Mouse (Mus musculus) midbrain, postnatal 0 days (tissue): ENCODE data around the gene Syne1. TPM values are rescaled to one million over a fixed set of nuclear protein-coding genes. Genes with fewer than 3 reads are reported as not detected.
A peak's percentile ranks its signal among the peaks of the same experiment; 100 is the strongest.

ENCODE experiments used
- ATAC-seq: fragments of 200-750 bp; cut with Nextera tagmentation; 2 replicates; pipeline ENCODE4 v1.8.0; 2017; ENCODE audit warnings: moderate number of reproducible peaks, mild to moderate bottlenecking, moderate TSS enrichment, moderate library complexity; ENCODE audit not compliant: low FRiP score
- DNase-seq: peaks from one replicate; pipeline ENCODE4 v3.0.0-alpha.2; 2015; ENCODE audit warnings: low spot score
- H3K27ac ChIP-seq: fragments of 300-500 bp; sonication (generic); 2 replicates; pipeline ENCODE4 v1.5.1; 2014; ENCODE audit warnings: low read depth, mild to moderate bottlenecking, low read length, mixed read lengths
- H3K27me3 ChIP-seq: fragments of 300-500 bp; sonication (generic); 2 replicates; pipeline ENCODE4 v1.6.1; 2014; ENCODE audit warnings: low read length, control low read depth, mixed read lengths; ENCODE audit not compliant: insufficient read depth
- H3K36me3 ChIP-seq: fragments of 300-500 bp; sonication (generic); 2 replicates; pipeline ENCODE4 v1.6.1; 2014; ENCODE audit warnings: low read length, control low read depth, mixed read lengths; ENCODE audit not compliant: insufficient read depth
- H3K4me1 ChIP-seq: fragments of 300-500 bp; sonication (generic); 2 replicates; pipeline ENCODE4 v1.6.1; 2014; ENCODE audit warnings: mild to moderate bottlenecking, control low read depth, antibody characterized with exemption, low read length, mixed read lengths; ENCODE audit not compliant: insufficient read depth
- H3K4me2 ChIP-seq: fragments of 300-500 bp; sonication (generic); 2 replicates; pipeline ENCODE4 v1.6.1; 2014; ENCODE audit warnings: low read depth, mild to moderate bottlenecking, low read length, mixed read lengths; ENCODE audit not compliant: poor library complexity, severe bottlenecking
- H3K4me3 ChIP-seq: fragments of 300-500 bp; sonication (generic); 2 replicates; pipeline ENCODE4 v1.5.1; 2014; ENCODE audit warnings: low read depth, mild to moderate bottlenecking, low read length, moderate library complexity
- H3K9ac ChIP-seq: fragments of 300-500 bp; sonication (generic); replicated peaks from 2 replicates; pipeline ENCODE4 v1.6.1; 2014; ENCODE audit warnings: mild to moderate bottlenecking, low read length, moderate library complexity, mixed read lengths; ENCODE audit not compliant: poor library complexity, severe bottlenecking
- H3K9me3 ChIP-seq: fragments of 300-500 bp; sonication (generic); 2 replicates; pipeline ENCODE4 v1.6.1; 2016; ENCODE audit warnings: low read length, control low read depth
- CTCF ChIP-seq: IDR thresholded peaks from 2 replicates; pipeline ENCODE4 v1.5.1; 2016; ENCODE audit warnings: antibody characterized with exemption, mild to moderate bottlenecking
- WGBS: fragments of 180-500 bp; shearing (Covaris S2); extraction: QIAGEN DNeasy Blood & Tissue Kit; methylation state at CpG from one replicate; pipeline ENCODE4 v1.1.7; 2014; 5-methylcytosine and 5-hydroxymethylcytosine counted together
- polyA plus RNA-seq: library from polyadenylated mRNA; unstranded; fragments of >200 nt; fragmentation: Nextera tagmentation; extraction: Ambion mirVana; gene quantifications from 2 replicates; pipeline ENCODE4 v1.2.1, GENCODE M21; 2015
- total RNA-seq: library from RNA; depleted of rRNA; stranded (reverse); fragments of >200 nt; gene quantifications from 2 replicates; pipeline ENCODE4 v1.2.3, GENCODE M21; 2014

The Syne1 gene
- total and polyA plus RNA-seq, 2 experiments from 2014 or later = 18.6 to 99.3 TPM

GRCm38 (mm10) chr10:5167481-5167880, 383.8 kb downstream of the Syne1 start:
- Histone ChIP-seq H3K27ac (no peak overlapping the region), H3K27me3 (no peaks in the 10 kb centered on the region), H3K9me3 (no peaks in the 10 kb centered on the region), H3K4me3 (no peak overlapping the region), H3K4me2 (no peak overlapping the region), H3K9ac (no peak overlapping the region), H3K36me3 (peaks cover 8% of the 10 kb centered on the region), H3K4me1 (no peaks in the 10 kb centered on the region)
- DNase-seq (no peak), ATAC-seq (no peak)
- 82% methylated on average over 3 of the region's 3 CpGs for WGBS
- no peak for TF ChIP-seq CTCF

DNA sequence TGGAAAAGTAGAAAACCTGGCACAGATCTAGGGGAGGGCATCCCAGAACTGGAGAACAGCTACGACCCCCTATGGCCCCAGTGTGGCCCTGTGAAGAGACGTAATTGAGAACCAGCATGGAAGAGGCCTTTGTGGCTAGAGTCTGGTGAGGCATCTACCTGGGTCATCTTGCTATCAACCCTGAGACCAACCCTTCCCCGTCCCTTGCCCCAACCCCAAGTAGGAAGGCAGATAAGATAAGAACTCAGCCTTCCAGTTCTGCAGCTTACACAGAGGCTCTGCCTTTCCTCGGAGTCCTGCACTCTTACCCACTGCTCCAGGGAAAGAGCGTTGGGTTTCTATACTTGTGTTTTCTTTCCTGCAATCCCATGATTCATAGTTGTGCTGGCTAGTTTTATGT, 385.8 kb downstream of the Syne1 start:
- Histone ChIP-seq H3K36me3 (peaks cover 8% of the 10 kb centered on the region), H3K9me3 (no peaks in the 10 kb centered on the region), H3K4me2 (no peak overlapping the region), H3K4me1 (no peaks in the 10 kb centered on the region), H3K9ac (no peak overlapping the region), H3K27ac (no peak overlapping the region), H3K4me3 (no peak overlapping the region), H3K27me3 (no peaks in the 10 kb centered on the region)
- no peak for TF ChIP-seq CTCF
- 90% methylated on average over 5 of the region's 5 CpGs for WGBS
- no peak for ATAC-seq
- no peak for DNase-seq

GRCm38 (mm10) chr10:5163770-5164169, 387.5 kb downstream of the Syne1 start:
- DNase-seq = no peak
- H3K4me3 ChIP-seq = no peak overlapping the region
- H3K27me3 ChIP-seq = no peaks in the 10 kb centered on the region
- H3K9ac ChIP-seq = no peak overlapping the region
- no peak for TF ChIP-seq CTCF
- H3K4me1 ChIP-seq = no peaks in the 10 kb centered on the region
- H3K36me3 ChIP-seq = peaks cover 8% of the 10 kb centered on the region
- no peak for ATAC-seq
- WGBS = 80% methylated on average over 6 of the region's 6 CpGs
- no peak overlapping the region for H3K4me2 ChIP-seq
- H3K27ac ChIP-seq = no peak overlapping the region
- no peaks in the 10 kb centered on the region for H3K9me3 ChIP-seq

DNA sequence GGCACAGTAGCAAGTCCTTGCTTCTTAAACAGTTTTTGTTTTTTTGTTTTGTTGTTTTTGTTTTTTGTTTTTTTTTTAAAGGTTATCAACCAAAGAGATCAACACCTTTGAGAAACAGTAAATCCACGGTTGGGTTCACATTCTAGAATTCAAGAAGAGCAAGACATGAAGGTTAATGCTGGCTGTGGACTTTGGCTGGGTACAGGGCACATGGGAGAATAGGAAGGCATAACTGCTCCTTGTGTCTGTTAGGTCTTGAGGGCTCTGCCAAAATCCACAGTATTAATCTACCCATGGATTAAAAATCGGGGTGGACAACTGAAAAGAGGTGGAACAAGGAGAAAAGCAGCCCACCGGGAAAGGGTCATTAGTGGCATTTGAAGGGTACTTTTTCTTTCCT, 388.0 kb downstream of the Syne1 start:
- Histone ChIP-seq H3K4me1 (no peaks in the 10 kb centered on the region), H3K27ac (no peak overlapping the region), H3K4me2 (no peak overlapping the region), H3K9me3 (no peaks in the 10 kb centered on the region), H3K9ac (no peak overlapping the region), H3K36me3 (peaks cover 4% of the 10 kb centered on the region), H3K27me3 (no peaks in the 10 kb centered on the region), H3K4me3 (no peak overlapping the region)
- DNase-seq (no peak), ATAC-seq (no peak)
- no peak for TF ChIP-seq CTCF
- WGBS = 80% methylated on average over 3 of the region's 3 CpGs

DNA sequence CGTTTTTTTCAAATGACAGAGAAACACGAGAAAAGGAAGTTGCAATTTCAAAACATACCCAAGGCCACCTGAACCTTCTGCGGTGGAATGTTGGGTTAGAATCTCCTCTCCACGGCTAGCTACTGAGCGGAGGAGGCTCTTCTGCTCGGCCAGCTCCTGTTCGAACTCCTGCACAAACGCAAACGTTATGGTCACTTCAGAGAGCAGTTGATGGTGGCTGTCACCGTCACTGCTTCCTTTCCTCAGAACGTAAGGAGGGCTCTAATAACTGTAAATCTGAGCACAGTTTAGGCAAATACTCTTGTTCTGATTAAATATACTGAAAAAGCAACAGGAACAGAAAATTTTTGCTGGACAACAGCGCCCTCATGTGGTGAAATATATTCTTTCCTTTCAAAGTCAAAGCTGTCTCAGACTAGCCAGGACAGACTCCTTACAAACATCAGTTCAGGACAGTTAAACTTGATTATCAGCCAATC, 389.8 kb downstream of the Syne1 start:
- peak; percentile 79 for DNase-seq
- WGBS = 54% methylated on average over 12 of the region's 12 CpGs
- TF ChIP-seq CTCF = peak; percentile 82

DNA sequence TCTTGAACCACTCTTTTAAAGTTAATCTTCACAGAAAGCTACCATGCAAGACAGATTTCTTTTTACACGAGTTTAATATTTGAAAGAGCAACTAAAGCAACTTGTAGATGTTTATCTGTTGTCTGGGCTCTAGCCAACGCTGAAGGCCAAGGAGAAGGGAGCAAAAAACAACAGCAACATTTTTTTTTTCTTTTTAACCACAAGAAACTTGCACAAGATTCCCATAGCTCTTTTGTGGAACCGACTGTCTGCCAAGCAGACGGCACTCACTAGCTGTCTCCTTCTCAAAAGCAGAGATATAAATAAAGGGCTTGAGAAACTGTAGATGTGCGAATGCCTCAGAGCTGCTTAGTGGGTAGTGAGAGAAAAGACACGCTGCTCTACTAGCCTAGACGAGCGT, 391.6 kb downstream of the Syne1 start:
- H3K27ac ChIP-seq = no peak overlapping the region
- H3K27me3 ChIP-seq = no peaks in the 10 kb centered on the region
- H3K4me1 ChIP-seq = no peaks in the 10 kb centered on the region
- WGBS = 72% methylated on average over 8 of the region's 8 CpGs
- no peak overlapping the region for H3K4me2 ChIP-seq
- no peaks in the 10 kb centered on the region for H3K9me3 ChIP-seq
- ATAC-seq = no peak
- H3K4me3 ChIP-seq = no peak overlapping the region
- no peak for TF ChIP-seq CTCF
- H3K36me3 ChIP-seq = peaks cover 9% of the 10 kb centered on the region; the same call in 1 of the 2 replicates
- no peak overlapping the region for H3K9ac ChIP-seq
- DNase-seq = no peak

More for the DNA sequence above, 389.8 kb downstream of the Syne1 start:
- H3K9me3 ChIP-seq = no peaks in the 10 kb centered on the region
- H3K9ac ChIP-seq = no peak overlapping the region
- no peaks in the 10 kb centered on the region for H3K27me3 ChIP-seq
- H3K36me3 ChIP-seq = peaks cover 7% of the 10 kb centered on the region; the same call in 1 of the 2 replicates
- ATAC-seq = no peak
- H3K4me2 ChIP-seq = no peak overlapping the region
- H3K27ac ChIP-seq = no peak overlapping the region
- H3K4me3 ChIP-seq = no peak overlapping the region
- no peaks in the 10 kb centered on the region for H3K4me1 ChIP-seq
